Mouse (Mus musculus): ENCODE data around the gene Gm14214. TPM values are rescaled to one million over a fixed set of nuclear protein-coding genes. Genes with fewer than 3 reads are reported as not detected.

Gm14214 gene
- polyA plus RNA-seq, 1 experiment: not detected

DNA sequence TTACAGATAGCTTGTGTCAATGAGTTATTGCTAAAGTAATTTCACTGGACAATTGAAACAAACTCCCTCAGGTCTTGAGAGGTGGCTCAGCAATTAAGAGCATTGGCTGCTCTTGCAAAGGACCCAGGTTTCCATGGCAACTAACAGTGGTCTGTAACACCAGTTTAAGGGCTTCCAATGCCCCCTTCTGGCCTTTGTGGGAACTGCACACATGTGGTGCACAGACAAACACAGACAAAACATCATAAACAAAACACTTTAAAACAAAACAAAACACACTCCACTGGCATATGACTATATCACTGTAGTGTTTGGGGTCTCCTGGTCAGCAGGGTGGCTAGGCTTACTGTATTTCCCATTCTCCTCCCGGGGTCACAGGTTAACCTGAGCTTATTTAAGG is 4.2 kb upstream of the Gm14214 start:
- H3ac ChIP-seq (ENCODE audit: control insufficient read depth, insufficient read length, low read depth): no peak overlapping the region
- H3K4me3 ChIP-seq (ENCODE audit: insufficient read depth, poor library complexity, severe bottlenecking): no peak overlapping the region
- no peaks in the 10 kb centered on the region for H3K36me3 ChIP-seq (ENCODE audit: control insufficient read depth, insufficient read depth)
- no peak for TF ChIP-seq MAX (IDR thresholded peaks at IDR 0.05)
- no peak for TF ChIP-seq FOSL1 (IDR thresholded peaks at IDR 0.05; ENCODE audit: insufficient read depth, low read length, poor library complexity, severe bottlenecking)
- TF ChIP-seq MYOD1 (IDR thresholded peaks at IDR 0.05; ENCODE audit: control insufficient read depth, insufficient read length, low read depth): no peak
- TF ChIP-seq MYOG (IDR thresholded peaks at IDR 0.05; ENCODE audit: control insufficient read depth, extremely low read depth, insufficient read length): no peak
- no peak for TF ChIP-seq USF1 (IDR thresholded peaks at IDR 0.05; ENCODE audit: low read depth)
- TF ChIP-seq CEBPB (IDR thresholded peaks at IDR 0.05; ENCODE audit: low read depth): no peak
- TF ChIP-seq CTCF (IDR thresholded peaks at IDR 0.05; ENCODE audit: control insufficient read depth, insufficient read depth, insufficient read length): no peak
- no peaks in the 10 kb centered on the region for H3K79me3 ChIP-seq (ENCODE audit: low read depth)
- H3K79me2 ChIP-seq (ENCODE audit: control insufficient read depth, insufficient read depth): no peaks in the 10 kb centered on the region
- no peaks in the 10 kb centered on the region for H3K27me3 ChIP-seq (ENCODE audit: control insufficient read depth, insufficient read depth, insufficient read length)

DNA sequence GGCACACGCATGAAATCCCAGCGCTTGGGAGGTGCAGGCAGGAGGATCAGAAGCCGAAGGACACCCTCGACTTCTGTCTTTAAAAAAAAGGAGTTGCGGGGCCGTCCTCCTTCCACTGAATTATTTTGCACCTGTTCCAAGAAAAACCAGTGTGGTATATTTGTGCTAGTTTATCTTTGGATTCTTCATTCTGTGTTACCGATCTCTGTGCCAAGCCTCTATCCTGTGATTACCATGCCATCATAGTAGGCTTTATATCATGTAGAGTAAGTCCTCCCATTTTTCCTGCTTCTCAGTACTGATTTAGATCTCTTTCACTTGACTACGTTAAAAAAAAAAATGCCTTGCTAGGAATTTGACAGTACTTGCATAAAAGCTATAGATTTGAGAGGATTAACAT is 1.8 kb upstream of the Gm14214 start:
- no peaks in the 10 kb centered on the region for H3K79me2 ChIP-seq (ENCODE audit: control insufficient read depth, insufficient read depth)
- no peak for TF ChIP-seq USF1 (IDR thresholded peaks at IDR 0.05; ENCODE audit: low read depth)
- no peak for TF ChIP-seq MYOD1 (IDR thresholded peaks at IDR 0.05; ENCODE audit: control insufficient read depth, insufficient read length, low read depth)
- TF ChIP-seq FOSL1 (IDR thresholded peaks at IDR 0.05; ENCODE audit: insufficient read depth, low read length, poor library complexity, severe bottlenecking): no peak
- TF ChIP-seq MAX (IDR thresholded peaks at IDR 0.05): no peak
- TF ChIP-seq MYOG (IDR thresholded peaks at IDR 0.05; ENCODE audit: control insufficient read depth, extremely low read depth, insufficient read length): no peak
- TF ChIP-seq CEBPB (IDR thresholded peaks at IDR 0.05; ENCODE audit: low read depth): no peak
- no peak for TF ChIP-seq CTCF (IDR thresholded peaks at IDR 0.05; ENCODE audit: control insufficient read depth, insufficient read depth, insufficient read length)
- no peak overlapping the region for H3K4me3 ChIP-seq (ENCODE audit: insufficient read depth, poor library complexity, severe bottlenecking)
- no peaks in the 10 kb centered on the region for H3K27me3 ChIP-seq (ENCODE audit: control insufficient read depth, insufficient read depth, insufficient read length)
- no peaks in the 10 kb centered on the region for H3K36me3 ChIP-seq (ENCODE audit: control insufficient read depth, insufficient read depth)
- H3ac ChIP-seq (ENCODE audit: control insufficient read depth, insufficient read length, low read depth): no peak overlapping the region
- H3K79me3 ChIP-seq (ENCODE audit: low read depth): no peaks in the 10 kb centered on the region

- no peak for TF ChIP-seq MAX (IDR thresholded peaks at IDR 0.05)
- TF ChIP-seq USF1 (IDR thresholded peaks at IDR 0.05; ENCODE audit: low read depth): no peak
- TF ChIP-seq MYOG (IDR thresholded peaks at IDR 0.05; ENCODE audit: control insufficient read depth, extremely low read depth, insufficient read length): no peak
- TF ChIP-seq CEBPB (IDR thresholded peaks at IDR 0.05; ENCODE audit: low read depth): no peak
- no peak for TF ChIP-seq CTCF (IDR thresholded peaks at IDR 0.05; ENCODE audit: control insufficient read depth, insufficient read depth, insufficient read length)
- no peak for TF ChIP-seq MYOD1 (IDR thresholded peaks at IDR 0.05; ENCODE audit: control insufficient read depth, insufficient read length, low read depth)
- TF ChIP-seq FOSL1 (IDR thresholded peaks at IDR 0.05; ENCODE audit: insufficient read depth, low read length, poor library complexity, severe bottlenecking): no peak
- Histone ChIP-seq H3K27me3 (ENCODE audit: control insufficient read depth, insufficient read depth, insufficient read length) (no peaks in the 10 kb centered on the region), H3ac (ENCODE audit: control insufficient read depth, insufficient read length, low read depth) (no peak overlapping the region), H3K36me3 (ENCODE audit: control insufficient read depth, insufficient read depth) (no peaks in the 10 kb centered on the region), H3K79me3 (ENCODE audit: low read depth) (no peaks in the 10 kb centered on the region), H3K4me3 (ENCODE audit: insufficient read depth, poor library complexity, severe bottlenecking) (no peak overlapping the region), H3K79me2 (ENCODE audit: control insufficient read depth, insufficient read depth) (no peaks in the 10 kb centered on the region)
Observed at GRCm38 (mm10) chr2:154767051-154767450, 2.8 kb downstream of the Gm14214 start.

DNA sequence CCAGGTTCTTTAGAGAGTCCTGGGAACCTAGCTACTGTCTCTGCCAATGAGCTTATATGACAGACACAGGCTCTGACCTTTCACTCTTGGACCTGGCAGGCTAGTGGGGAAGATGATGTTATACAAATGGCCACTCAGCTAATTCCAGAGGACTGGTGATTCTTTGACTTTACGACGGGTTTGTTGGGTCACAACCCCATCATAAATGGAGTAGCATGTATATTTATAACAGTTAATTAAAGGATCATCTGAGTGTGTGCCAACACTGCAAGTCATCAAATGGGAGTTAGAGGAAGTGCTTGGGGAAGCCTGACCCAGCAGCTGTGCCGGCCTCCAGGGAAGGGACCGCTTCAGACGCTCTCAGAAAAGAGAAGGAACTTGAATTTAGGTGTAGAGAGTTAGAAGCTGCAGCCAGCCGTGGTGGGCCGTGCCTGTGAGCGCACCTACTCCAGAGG is 4.2 kb downstream of the Gm14214 start:
- H3K79me3 ChIP-seq (ENCODE audit: low read depth): no peaks in the 10 kb centered on the region

GRCm38 (mm10) chr2:154764828-154765497 is 4.9 kb downstream of the Gm14214 start:
- no peaks in the 10 kb centered on the region for H3K36me3 ChIP-seq (ENCODE audit: control insufficient read depth, insufficient read depth)
- H3K79me3 ChIP-seq (ENCODE audit: low read depth): no peaks in the 10 kb centered on the region
- no peak overlapping the region for H3K4me3 ChIP-seq (ENCODE audit: insufficient read depth, poor library complexity, severe bottlenecking)
- H3K79me2 ChIP-seq (ENCODE audit: control insufficient read depth, insufficient read depth): no peaks in the 10 kb centered on the region
- TF ChIP-seq USF1 (IDR thresholded peaks at IDR 0.05; ENCODE audit: low read depth): no peak
- TF ChIP-seq MYOD1 (IDR thresholded peaks at IDR 0.05; ENCODE audit: control insufficient read depth, insufficient read length, low read depth): no peak
- TF ChIP-seq MAX (IDR thresholded peaks at IDR 0.05): no peak
- no peak for TF ChIP-seq MYOG (IDR thresholded peaks at IDR 0.05; ENCODE audit: control insufficient read depth, extremely low read depth, insufficient read length)
- TF ChIP-seq CTCF (IDR thresholded peaks at IDR 0.05; ENCODE audit: control insufficient read depth, insufficient read depth, insufficient read length): no peak
- no peak for TF ChIP-seq CEBPB (IDR thresholded peaks at IDR 0.05; ENCODE audit: low read depth)
- no peak overlapping the region for H3ac ChIP-seq (ENCODE audit: control insufficient read depth, insufficient read length, low read depth)
- H3K27me3 ChIP-seq (ENCODE audit: control insufficient read depth, insufficient read depth, insufficient read length): no peaks in the 10 kb centered on the region

More for the DNA sequence above, 4.2 kb downstream of the Gm14214 start:
- H3K4me3 ChIP-seq (ENCODE audit: insufficient read depth, poor library complexity, severe bottlenecking): no peak overlapping the region
- H3ac ChIP-seq (ENCODE audit: control insufficient read depth, insufficient read length, low read depth): no peak overlapping the region
- H3K27me3 ChIP-seq (ENCODE audit: control insufficient read depth, insufficient read depth, insufficient read length): no peaks in the 10 kb centered on the region
- no peaks in the 10 kb centered on the region for H3K36me3 ChIP-seq (ENCODE audit: control insufficient read depth, insufficient read depth)
- H3K79me2 ChIP-seq (ENCODE audit: control insufficient read depth, insufficient read depth): no peaks in the 10 kb centered on the region
- TF ChIP-seq FOSL1 (IDR thresholded peaks at IDR 0.05; ENCODE audit: insufficient read depth, low read length, poor library complexity, severe bottlenecking): no peak

DNA sequence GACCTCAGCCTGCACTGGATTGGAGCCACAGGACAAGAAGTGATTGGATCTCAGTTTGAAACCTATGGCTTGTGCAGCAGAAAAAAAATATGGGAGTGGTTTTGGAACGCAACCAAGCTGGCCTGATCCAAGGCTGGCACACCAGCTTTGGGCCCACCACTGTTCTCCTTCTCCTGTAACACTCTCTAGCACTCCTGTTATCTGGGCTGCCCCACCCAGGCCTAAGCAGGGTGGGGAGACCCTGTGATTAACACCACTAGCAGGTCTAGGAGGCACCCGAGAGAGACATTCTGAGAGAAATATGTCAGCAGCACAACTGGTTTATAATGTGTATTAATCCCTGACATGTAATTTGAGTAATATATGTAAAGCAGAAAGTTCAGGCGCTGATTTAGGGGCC is 6.6 kb downstream of the Gm14214 start:
- H3K36me3 ChIP-seq (ENCODE audit: control insufficient read depth, insufficient read depth): no peaks in the 10 kb centered on the region
- H3ac ChIP-seq (ENCODE audit: control insufficient read depth, insufficient read length, low read depth): no peak overlapping the region
- H3K79me2 ChIP-seq (ENCODE audit: control insufficient read depth, insufficient read depth): no peaks in the 10 kb centered on the region
- H3K27me3 ChIP-seq (ENCODE audit: control insufficient read depth, insufficient read depth, insufficient read length): no peaks in the 10 kb centered on the region
- no peaks in the 10 kb centered on the region for H3K79me3 ChIP-seq (ENCODE audit: low read depth)
- no peak overlapping the region for H3K4me3 ChIP-seq (ENCODE audit: insufficient read depth, poor library complexity, severe bottlenecking)
- TF ChIP-seq MYOD1 (IDR thresholded peaks at IDR 0.05; ENCODE audit: control insufficient read depth, insufficient read length, low read depth) (no peak), MYOG (IDR thresholded peaks at IDR 0.05; ENCODE audit: control insufficient read depth, extremely low read depth, insufficient read length) (no peak), CEBPB (IDR thresholded peaks at IDR 0.05; ENCODE audit: low read depth) (no peak), MAX (IDR thresholded peaks at IDR 0.05) (no peak), USF1 (IDR thresholded peaks at IDR 0.05; ENCODE audit: low read depth) (no peak), CTCF (IDR thresholded peaks at IDR 0.05; ENCODE audit: control insufficient read depth, insufficient read depth, insufficient read length) (no peak), FOSL1 (IDR thresholded peaks at IDR 0.05; ENCODE audit: insufficient read depth, low read length, poor library complexity, severe bottlenecking) (no peak)

All from C2C12 (cell line).